Mouse (Mus musculus): ENCODE data around the gene Hspb1. TPM values are rescaled to one million over a fixed set of nuclear protein-coding genes. Genes with fewer than 3 reads are reported as not detected.

Hspb1 gene
- total RNA-seq (2017): not detected in 2 replicates

- no peak for ATAC-seq (ENCODE audit: extremely low read depth, insufficient number of reproducible peaks, low FRiP score, poor library complexity, severe bottlenecking)
Observed at GRCm38 (mm10) chr5:135887675-135888102, at the start of gene Hspb1. Gene Hspb1 (plus strand): TSS chr5:135887919.

- ATAC-seq (ENCODE audit: extremely low read depth, insufficient number of reproducible peaks, low FRiP score, poor library complexity, severe bottlenecking): no peak
Observed at GRCm38 (mm10) chr5:135841651-135842050, 46.1 kb upstream of the Hspb1 start.

- no peak for ATAC-seq (ENCODE audit: extremely low read depth, insufficient number of reproducible peaks, low FRiP score, poor library complexity, severe bottlenecking)
Observed at GRCm38 (mm10) chr5:135843418-135843817, 44.3 kb upstream of the Hspb1 start.

DNA sequence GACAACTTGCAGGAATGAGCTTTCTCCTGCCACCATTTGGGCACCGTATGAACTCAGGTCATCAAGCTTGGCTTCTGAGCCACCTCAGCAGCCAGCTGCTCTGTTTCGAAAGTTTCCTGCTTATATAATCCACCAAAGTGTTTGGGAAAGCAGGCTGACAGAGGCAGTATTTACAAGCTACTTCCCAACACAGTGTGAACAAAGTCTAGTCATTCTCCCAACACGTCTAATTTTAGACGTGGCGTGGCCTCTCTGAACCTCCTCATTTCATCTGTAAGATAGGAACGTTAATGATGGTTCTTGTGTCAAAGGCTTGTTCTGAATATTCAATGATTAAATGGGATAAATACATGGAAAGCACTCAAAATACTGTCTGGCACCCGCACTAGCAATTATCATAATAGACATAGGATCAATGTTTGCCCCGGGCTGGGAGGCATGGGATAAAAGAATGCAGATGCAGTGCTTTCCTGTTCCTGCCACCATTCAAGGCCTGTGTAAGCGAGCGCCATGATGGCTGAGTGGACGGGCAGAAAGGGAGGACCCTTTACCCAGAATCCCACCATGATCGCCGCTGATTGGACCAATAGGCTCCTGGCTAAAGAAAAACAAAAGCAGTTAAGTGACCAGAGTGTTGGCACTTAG, 41.9 kb upstream of the Hspb1 start:
- ATAC-seq (ENCODE audit: extremely low read depth, insufficient number of reproducible peaks, low FRiP score, poor library complexity, severe bottlenecking): no peak

DNA sequence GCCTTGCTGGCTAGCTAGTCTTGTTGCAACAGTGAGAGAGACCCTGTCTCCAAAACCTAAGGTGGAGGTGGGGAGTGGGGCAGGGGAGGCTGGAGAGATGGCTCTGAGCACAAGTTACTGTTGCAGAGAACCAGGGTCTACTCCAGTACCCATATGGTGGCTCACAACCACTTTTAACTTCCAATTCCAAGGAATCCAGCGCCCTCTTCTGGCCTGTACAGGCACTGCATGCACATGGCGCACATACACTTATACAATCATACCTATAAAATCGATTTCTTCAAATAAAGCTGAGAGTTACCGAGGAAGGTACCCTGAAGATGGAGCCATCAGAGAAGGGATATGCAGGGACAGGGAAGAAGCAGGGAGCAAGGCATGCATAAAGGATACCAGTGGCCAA, 40.3 kb upstream of the Hspb1 start:
- ATAC-seq (ENCODE audit: extremely low read depth, insufficient number of reproducible peaks, low FRiP score, poor library complexity, severe bottlenecking): no peak

DNA sequence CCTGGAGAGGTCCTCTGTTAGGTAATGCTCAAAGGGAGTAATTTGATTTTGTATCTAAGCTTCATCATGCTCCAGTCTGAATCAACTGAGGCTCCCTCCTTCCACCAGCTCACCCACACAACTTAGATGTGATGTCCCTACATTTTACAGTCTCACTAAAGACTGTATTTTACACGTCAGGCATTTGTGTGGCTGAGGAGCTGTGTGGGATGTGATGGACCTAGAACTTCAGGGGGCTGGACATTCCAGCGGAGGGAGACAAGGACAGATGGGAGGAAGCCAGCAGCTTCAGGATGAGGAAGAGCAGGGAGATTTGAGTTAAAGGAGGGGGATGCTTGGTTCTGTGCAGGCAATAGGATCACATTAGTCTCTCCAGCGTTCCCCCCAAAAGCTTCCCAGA, 39.8 kb upstream of the Hspb1 start:
- ATAC-seq (ENCODE audit: extremely low read depth, insufficient number of reproducible peaks, low FRiP score, poor library complexity, severe bottlenecking): no peak

DNA sequence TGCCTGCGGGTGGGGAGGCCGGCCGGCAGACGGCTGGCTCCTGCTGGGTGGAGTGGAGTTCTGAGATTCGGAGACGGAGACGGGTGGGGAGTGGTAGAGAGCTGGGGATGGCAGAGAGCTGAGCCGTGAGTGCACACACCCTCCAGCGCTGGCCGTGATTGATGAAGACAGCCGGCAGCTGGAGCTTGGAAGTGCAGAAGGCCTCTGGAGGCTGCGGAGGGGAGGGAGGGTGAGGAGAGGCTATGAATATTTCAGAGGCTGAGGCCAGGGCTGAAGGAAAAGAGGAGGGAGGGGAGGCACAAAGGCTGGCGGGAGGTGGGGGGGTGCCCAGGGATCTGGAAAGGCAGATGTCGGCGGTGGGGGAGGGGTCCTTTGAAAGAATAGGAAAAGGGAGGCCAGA, 36.7 kb upstream of the Hspb1 start:
- no peak for ATAC-seq (ENCODE audit: extremely low read depth, insufficient number of reproducible peaks, low FRiP score, poor library complexity, severe bottlenecking)

- ATAC-seq (ENCODE audit: extremely low read depth, insufficient number of reproducible peaks, low FRiP score, poor library complexity, severe bottlenecking): no peak
Observed at GRCm38 (mm10) chr5:135851481-135851880, 36.2 kb upstream of the Hspb1 start.

DNA sequence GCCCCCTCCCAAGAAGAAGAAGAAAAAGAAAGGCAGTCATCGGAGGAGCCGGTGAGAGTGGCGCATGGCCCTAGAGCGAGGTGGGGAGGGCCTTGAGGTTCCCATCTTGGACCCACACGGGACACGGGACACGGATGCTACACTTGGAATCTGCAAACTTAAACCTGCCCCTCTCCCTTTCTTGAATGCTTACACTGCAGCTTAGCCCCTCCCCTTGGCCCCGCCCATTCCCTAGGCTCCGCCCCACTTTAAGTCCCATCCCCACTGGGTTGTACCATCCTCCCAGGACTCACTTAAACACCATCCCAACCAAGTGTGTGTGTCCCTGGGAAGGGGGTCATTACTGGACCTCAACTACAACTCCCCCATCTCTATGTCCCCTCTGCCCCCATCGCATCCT, 35.3 kb upstream of the Hspb1 start:
- no peak for ATAC-seq (ENCODE audit: extremely low read depth, insufficient number of reproducible peaks, low FRiP score, poor library complexity, severe bottlenecking)

DNA sequence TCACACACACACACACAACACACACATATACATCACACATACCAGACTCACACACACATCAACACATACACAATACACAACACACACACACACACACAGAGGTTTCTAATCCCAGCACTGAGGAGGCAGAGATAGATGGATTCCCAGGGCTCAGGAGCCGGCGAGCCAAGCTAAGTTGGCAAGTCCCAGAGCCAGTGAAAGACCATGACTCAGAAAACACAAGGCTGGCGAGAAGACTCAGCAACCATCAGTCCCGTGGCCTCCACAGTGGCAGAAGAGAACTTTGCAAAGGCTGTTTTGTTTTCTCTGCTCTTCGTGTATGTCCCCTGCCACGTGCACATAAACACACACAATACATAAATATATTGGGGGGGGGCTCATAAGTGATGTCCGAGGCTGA, 34.0 kb upstream of the Hspb1 start:
- ATAC-seq (ENCODE audit: extremely low read depth, insufficient number of reproducible peaks, low FRiP score, poor library complexity, severe bottlenecking): no peak

DNA sequence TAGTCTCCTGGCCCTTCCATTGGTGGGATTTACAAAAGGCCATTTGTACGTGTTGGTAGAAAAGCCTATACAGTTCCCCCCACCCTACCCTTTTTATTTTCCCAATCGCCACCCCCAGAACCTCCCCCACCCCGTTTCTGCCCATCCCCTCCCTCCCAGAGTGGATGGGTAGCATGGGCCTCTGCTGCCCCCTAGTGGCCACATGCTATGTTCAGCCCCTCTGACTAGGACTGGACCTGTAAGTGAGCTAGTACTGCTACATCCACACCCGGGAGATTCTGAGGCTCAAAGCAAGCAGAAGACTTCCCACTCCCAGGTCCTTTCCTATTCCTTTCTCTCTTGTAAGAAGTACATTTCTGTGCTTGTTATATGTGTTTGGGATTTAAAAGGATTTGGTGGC, 32.6 kb upstream of the Hspb1 start:
- no peak for ATAC-seq (ENCODE audit: extremely low read depth, insufficient number of reproducible peaks, low FRiP score, poor library complexity, severe bottlenecking)

DNA sequence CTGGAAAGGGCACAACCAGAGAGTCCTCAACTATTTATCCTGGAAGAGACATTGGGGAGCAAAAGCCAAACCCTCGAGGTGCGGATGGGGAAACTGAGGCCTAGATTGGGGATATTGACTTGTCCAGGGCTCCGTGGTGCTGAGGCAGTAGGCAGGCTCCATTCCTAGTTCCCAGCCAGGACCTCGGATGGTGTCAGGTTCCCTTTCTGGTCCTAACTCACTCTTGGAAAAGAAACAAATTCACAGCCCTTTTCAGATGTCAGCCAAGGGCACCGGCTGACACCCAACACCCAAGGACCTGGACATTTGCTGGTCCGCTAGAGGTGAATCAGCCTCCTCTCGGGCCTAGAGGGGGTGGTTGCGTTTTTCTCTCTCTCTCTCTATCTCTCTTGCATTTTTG, 21.1 kb upstream of the Hspb1 start:
- ATAC-seq (ENCODE audit: extremely low read depth, insufficient number of reproducible peaks, low FRiP score, poor library complexity, severe bottlenecking): no peak

DNA sequence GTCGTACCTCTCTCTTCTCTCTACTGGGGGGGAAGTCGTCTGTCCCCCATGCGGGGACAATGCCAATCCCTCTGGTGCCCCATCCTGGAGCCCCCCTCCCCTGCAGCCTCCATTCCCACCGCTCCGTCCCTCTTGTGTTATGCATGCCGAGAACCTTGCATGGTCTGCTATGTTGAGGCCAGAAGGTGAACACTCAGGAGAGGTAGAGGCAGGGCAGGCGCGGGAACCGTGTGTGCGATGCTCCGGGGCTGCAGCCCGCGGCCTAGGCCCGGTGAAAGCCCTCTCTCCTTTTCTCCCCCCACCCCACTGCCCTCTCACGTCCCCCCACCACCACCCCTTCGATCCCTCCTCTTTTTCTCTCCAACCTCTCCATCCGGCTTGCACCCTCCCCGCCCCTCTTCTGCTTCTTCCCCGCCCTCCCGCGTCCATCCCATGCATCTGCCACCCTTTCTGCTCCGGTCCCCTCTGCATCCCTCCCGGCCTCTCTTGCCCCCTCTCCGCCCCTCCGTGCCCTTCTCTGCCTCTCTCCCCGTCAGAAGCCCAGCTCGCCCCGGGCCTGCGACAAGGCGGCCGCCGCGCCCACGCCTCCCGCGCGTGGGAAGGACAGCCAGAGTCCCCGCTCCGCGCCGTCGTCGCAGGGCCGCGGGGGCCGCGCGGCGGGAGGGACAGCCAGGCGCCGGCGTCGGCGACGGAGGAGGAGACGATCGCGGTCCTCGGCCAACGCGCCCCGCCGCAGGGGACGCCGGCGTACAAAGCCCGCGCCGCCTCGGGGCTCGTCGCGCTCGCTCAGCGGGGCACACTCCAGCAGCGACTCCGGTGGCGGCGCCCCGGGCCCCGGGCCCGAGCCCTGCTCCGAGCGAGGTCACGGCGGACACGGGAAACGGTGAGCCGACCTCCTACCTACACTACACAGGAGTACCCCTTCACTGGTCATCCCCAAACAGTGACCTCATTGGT, 19.8 kb upstream of the Hspb1 start:
- no peak for ATAC-seq (ENCODE audit: extremely low read depth, insufficient number of reproducible peaks, low FRiP score, poor library complexity, severe bottlenecking)

DNA sequence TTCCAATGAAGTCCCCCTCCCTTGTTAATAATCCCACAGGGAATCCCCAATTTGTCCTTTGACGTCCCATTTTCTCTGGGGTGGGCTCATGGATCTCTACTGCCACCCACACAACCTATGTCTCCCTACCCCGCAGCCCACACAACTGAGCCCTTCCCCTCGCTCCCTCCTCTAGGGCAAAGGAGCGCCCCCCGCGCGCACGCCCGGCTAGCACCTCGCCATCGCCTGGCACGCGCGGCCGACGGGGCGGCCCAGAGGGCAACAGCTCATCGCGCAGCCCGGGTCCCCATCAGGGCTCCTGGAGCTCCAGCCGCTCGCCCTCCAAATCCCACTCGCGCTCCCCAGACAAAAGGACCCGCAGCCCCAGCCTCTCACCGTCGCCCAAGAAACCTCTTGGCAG, 19.1 kb upstream of the Hspb1 start:
- ATAC-seq (ENCODE audit: extremely low read depth, insufficient number of reproducible peaks, low FRiP score, poor library complexity, severe bottlenecking): no peak

- no peak for ATAC-seq (ENCODE audit: extremely low read depth, insufficient number of reproducible peaks, low FRiP score, poor library complexity, severe bottlenecking)
Observed at GRCm38 (mm10) chr5:135869661-135870423, 17.9 kb upstream of the Hspb1 start.

- ATAC-seq (ENCODE audit: extremely low read depth, insufficient number of reproducible peaks, low FRiP score, poor library complexity, severe bottlenecking): no peak
Observed at GRCm38 (mm10) chr5:135870505-135870904, 17.2 kb upstream of the Hspb1 start.

GRCm38 (mm10) chr5:135872996-135873395, 14.7 kb upstream of the Hspb1 start:
- ATAC-seq (ENCODE audit: extremely low read depth, insufficient number of reproducible peaks, low FRiP score, poor library complexity, severe bottlenecking): no peak

DNA sequence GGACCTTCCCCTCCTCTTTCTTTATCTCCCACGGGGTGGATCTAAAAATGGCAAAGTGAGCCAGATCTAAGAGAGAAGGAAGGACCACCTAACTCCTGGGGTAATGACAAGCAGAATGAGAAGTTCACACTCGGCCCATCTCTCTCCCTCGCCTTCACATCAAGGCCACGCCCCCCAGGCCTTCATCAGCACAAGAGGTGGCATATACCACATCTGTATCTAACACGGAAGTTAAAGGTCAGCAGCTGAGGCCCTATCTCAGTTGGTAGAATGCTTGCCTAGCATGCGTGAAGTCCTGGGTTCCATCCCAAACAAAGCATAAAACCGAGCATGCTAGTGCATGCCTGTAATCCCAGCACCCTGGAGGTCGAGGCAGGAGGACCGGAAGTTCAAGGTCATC, 14.0 kb upstream of the Hspb1 start:
- ATAC-seq (ENCODE audit: extremely low read depth, insufficient number of reproducible peaks, low FRiP score, poor library complexity, severe bottlenecking): no peak

- ATAC-seq (ENCODE audit: extremely low read depth, insufficient number of reproducible peaks, low FRiP score, poor library complexity, severe bottlenecking): no peak
Observed at GRCm38 (mm10) chr5:135877180-135877579, 10.5 kb upstream of the Hspb1 start.

- ATAC-seq (ENCODE audit: extremely low read depth, insufficient number of reproducible peaks, low FRiP score, poor library complexity, severe bottlenecking): no peak
Observed at GRCm38 (mm10) chr5:135877831-135878231, 9.9 kb upstream of the Hspb1 start.

All from neutrophil, adult 5-6 weeks (primary cell).